Mouse (Mus musculus) ES-E14 (cell line): ENCODE results near the gene Tcl1b1. TPM values are rescaled to one million over a fixed set of nuclear protein-coding genes. Genes with fewer than 3 reads are reported as not detected.
"Not testable (repeated sequence)": the region's sequence is repeated elsewhere in the genome, so short reads cannot be mapped to it uniquely, and the experiment has no call there.

Experiments used
- DNase-seq: peaks from one replicate; pipeline ENCODE4 v3.0.0-alpha.2; 2013; ENCODE audit warnings: low read depth, low spot score
- H3K27ac ChIP-seq: 2 replicates; pipeline ENCODE4 v1.5.1; 2012; ENCODE audit warnings: low read depth, mild to moderate bottlenecking, low read length, moderate library complexity, mixed read lengths; ENCODE audit not compliant: poor library complexity, insufficient read depth, severe bottlenecking
- H3K36me3 ChIP-seq: 2 replicates; pipeline ENCODE4 v1.6.1; 2012; ENCODE audit warnings: mild to moderate bottlenecking, low read length, moderate library complexity, mixed read lengths; ENCODE audit not compliant: control insufficient read depth, poor library complexity, insufficient read depth, severe bottlenecking
- H3K4me1 ChIP-seq, 2 experiments: fragments of 150-350 bp in 1 of 2; sonication (generic) in 1 of 2; 2 replicates each; pipeline ENCODE4 v1.6.1; 2012; ENCODE audit warnings: low read length in 2 of 2, mild to moderate bottlenecking in 1 of 2, mixed read lengths in 1 of 2; ENCODE audit not compliant: control insufficient read depth in 2 of 2, insufficient read depth in 2 of 2, poor library complexity in 1 of 2
- H3K4me3 ChIP-seq, 2 experiments: fragments of 150-350 bp in 1 of 2; sonication (generic) in 1 of 2; 2 replicates each; pipeline ENCODE4 v1.5.1; 2012; ENCODE audit warnings: low read length in 2 of 2, low read depth in 1 of 2, mild to moderate bottlenecking in 1 of 2, mixed read lengths in 1 of 2; ENCODE audit not compliant: insufficient read depth in 1 of 2, poor library complexity in 1 of 2, severe bottlenecking in 1 of 2
- H3K9ac ChIP-seq: 2 replicates; pipeline ENCODE4 v1.6.1; 2012; ENCODE audit warnings: low read depth, mild to moderate bottlenecking, low read length, mixed read lengths; ENCODE audit not compliant: poor library complexity, insufficient read depth, severe bottlenecking
- H3K9me3 ChIP-seq: fragments of 150-350 bp; sonication (generic); 2 replicates; pipeline ENCODE4 v1.6.1; 2012; ENCODE audit warnings: low read depth, mild to moderate bottlenecking, low read length; ENCODE audit not compliant: control insufficient read depth, insufficient read depth
- CHD2 ChIP-seq: IDR thresholded peaks from 2 replicates; pipeline ENCODE4 v1.6.1; 2014; ENCODE audit warnings: mild to moderate bottlenecking, low read depth, low read length, inconsistent platforms
- HCFC1 ChIP-seq: IDR thresholded peaks from 2 replicates; pipeline ENCODE4 v1.6.1; 2012; ENCODE audit warnings: low read length, inconsistent platforms, borderline replicate concordance; ENCODE audit not compliant: insufficient read depth
- MAFK ChIP-seq: IDR thresholded peaks from 2 replicates; pipeline ENCODE4 v1.6.1; 2014; ENCODE audit warnings: mild to moderate bottlenecking, low read depth, low read length, inconsistent platforms; ENCODE audit not compliant: insufficient read depth
- ZC3H11A ChIP-seq: IDR thresholded peaks from 2 replicates; pipeline ENCODE4 v1.6.1; 2012; ENCODE audit warnings: low read depth, mild to moderate bottlenecking, inconsistent platforms, low read length, borderline replicate concordance
- ZNF384 ChIP-seq: IDR thresholded peaks from 2 replicates; pipeline ENCODE4 v1.6.1; 2012; ENCODE audit warnings: low read depth, low read length, inconsistent platforms
- in situ Hi-C, 2 experiments: fragments of 600-800 bp; cut with MboI; formaldehyde crosslinking; loops; one replicate each; pipeline ENCODE4 v1.15.1; 2025; ENCODE audit warnings: low sequenced_read_pairs in 2 of 2, inconsistent platforms in 1 of 2; ENCODE audit not compliant: unreplicated experiment in 2 of 2
- total RNA-seq: library from RNA; depleted of rRNA; stranded (reverse); fragments of 300-350 nt; gene quantifications from 2 replicates; pipeline ENCODE4 v1.2.3, GENCODE M21; 2012

Gene Tcl1b1
- total RNA-seq, 1 experiment = not detected

- no peaks in the 10 kb centered on the region for H3K9me3 ChIP-seq
- in situ Hi-C loops = no loop called here
These were observed 16.4 kb upstream of the Tcl1b1 start for GRCm38 (mm10) chr12:105143096-105143495.

GRCm38 (mm10) chr12:105144928-105145327 is 14.6 kb upstream of the Tcl1b1 start:
- H3K36me3 ChIP-seq, H3K9me3 ChIP-seq, H3K4me3 ChIP-seq, H3K27ac ChIP-seq, H3K4me1 ChIP-seq, in situ Hi-C loops, DNase-seq, H3K9ac ChIP-seq: not testable (repeated sequence)

More at GRCm38 (mm10) chr12:105143096-105143495, 16.4 kb upstream of the Tcl1b1 start:
- Histone ChIP-seq H3K36me3 (no peaks in the 10 kb centered on the region), H3K4me1 (no peaks in the 10 kb centered on the region), H3K4me3 (no peak overlapping the region), H3K9ac (no peak overlapping the region), H3K27ac (no peak overlapping the region)
- TF ChIP-seq HCFC1 = no peak
- DNase-seq = no peak

- Histone ChIP-seq H3K4me3 (no peak within 1 kb of the TSS), H3K36me3 (no peaks in the 10 kb centered on the region), H3K9ac (no peak within 1 kb of the TSS), H3K9me3 (no peaks in the 10 kb centered on the region), H3K4me1 (no peaks in the 10 kb centered on the region), H3K27ac (no peak within 1 kb of the TSS)
- TF ChIP-seq ZC3H11A (no peak), HCFC1 (no peak), CHD2 (no peak), MAFK (no peak), ZNF384 (no peak)
- in situ Hi-C loops = no loop called here
- DNase-seq = no peak
These were observed 13.8 kb upstream of the Tcl1b1 start, which contains the start of gene Tcl1b2 for GRCm38 (mm10) chr12:105145714-105146113. Gene Tcl1b2, plus strand, starts transcription at chr12:105146014.

GRCm38 (mm10) chr12:105155286-105155685 is 4.2 kb upstream of the Tcl1b1 start:
- not testable (repeated sequence) for H3K27ac ChIP-seq

GRCm38 (mm10) chr12:105158842-105159241 is 648 bp upstream of the Tcl1b1 start:
- DNase-seq = no peak
- no peak overlapping the region for H3K9ac ChIP-seq
- H3K36me3 ChIP-seq = no peaks in the 10 kb centered on the region
- no peak overlapping the region for H3K27ac ChIP-seq
- H3K4me3 ChIP-seq = no peak overlapping the region
- no peak for TF ChIP-seq CHD2
- TF ChIP-seq MAFK = no peak
- no peak for TF ChIP-seq HCFC1
- TF ChIP-seq ZNF384 = no peak
- no peak for TF ChIP-seq ZC3H11A
- H3K9me3 ChIP-seq = no peaks in the 10 kb centered on the region
- H3K4me1 ChIP-seq = no peaks in the 10 kb centered on the region
- in situ Hi-C loops = no loop called here

More at GRCm38 (mm10) chr12:105155286-105155685, 4.2 kb upstream of the Tcl1b1 start:
- H3K4me1 ChIP-seq, H3K9me3 ChIP-seq, H3K9ac ChIP-seq, DNase-seq, H3K36me3 ChIP-seq, H3K4me3 ChIP-seq, in situ Hi-C loops: not testable (repeated sequence)
